Mouse (Mus musculus) G1E (cell line): ENCODE data around the gene Ppp1r35. TPM values are rescaled to one million over a fixed set of nuclear protein-coding genes. Genes with fewer than 3 reads are reported as not detected.
A peak's percentile ranks its signal among the peaks of the same experiment; 100 is the strongest.

Experiments used
- ATAC-seq: 2 replicates; pipeline ENCODE4 v1.8.0; 2016; ENCODE audit warnings: mild to moderate bottlenecking; ENCODE audit not compliant: insufficient number of reproducible peaks, poor library complexity, low FRiP score, severe bottlenecking; ENCODE audit errors: extremely low read depth
- DNase-seq: peaks from one replicate; pipeline ENCODE4 v3.0.0; 2012; ENCODE audit warnings: low spot score
- H3K27me3 ChIP-seq: 2 replicates; pipeline ENCODE4 v1.6.1; 2012; ENCODE audit warnings: mild to moderate bottlenecking, low read length, inconsistent platforms; ENCODE audit not compliant: insufficient read depth
- H3K36me3 ChIP-seq: replicated peaks from 2 replicates; pipeline ENCODE3; 2012; ENCODE audit warnings: mild to moderate bottlenecking, inconsistent platforms
- H3K4me1 ChIP-seq: 2 replicates; pipeline ENCODE4 v1.6.1; 2012; ENCODE audit warnings: low read depth, low read length, inconsistent platforms, mixed read lengths; ENCODE audit not compliant: insufficient read depth
- H3K4me3 ChIP-seq: 2 replicates; pipeline ENCODE4 v1.5.1; 2012; ENCODE audit warnings: low read depth, mild to moderate bottlenecking, inconsistent platforms, low read length, moderate library complexity, mixed read lengths
- H3K9me3 ChIP-seq: replicated peaks from 2 replicates; pipeline ENCODE4 v1.6.1; 2012; ENCODE audit warnings: inconsistent platforms
- CTCF ChIP-seq: IDR thresholded peaks from 2 replicates; pipeline ENCODE4 v1.5.1; 2012; ENCODE audit warnings: low read depth, low read length, inconsistent platforms, mixed read lengths
- GATA1 ChIP-seq: IDR thresholded peaks from 2 replicates; pipeline ENCODE4 v1.6.1; 2012; ENCODE audit warnings: borderline replicate concordance, low read length, inconsistent platforms, mixed read lengths
- GATA2 ChIP-seq: IDR thresholded peaks from 2 replicates; pipeline ENCODE4 v1.6.1; 2012; ENCODE audit warnings: low read depth, low read length, inconsistent platforms, borderline replicate concordance
- POLR2AphosphoS5 ChIP-seq: IDR thresholded peaks from 2 replicates; pipeline ENCODE4 v1.6.1; 2012; ENCODE audit warnings: low read depth, low read length, inconsistent platforms; ENCODE audit not compliant: insufficient replicate concordance
- TAL1 ChIP-seq: conservative IDR thresholded peaks from 2 replicates; pipeline ENCODE4 v1.6.1; 2012; ENCODE audit warnings: low read depth, low read length, inconsistent platforms, mixed read lengths
- polyA plus RNA-seq: library from polyadenylated mRNA; stranded (reverse); fragments of >175 nt; gene quantifications from 2 replicates; pipeline ENCODE4 v1.2.3, GENCODE M21; 2012
- total RNA-seq, 2 experiments: library from RNA; stranded (forward) in 1 of 2; stranded (reverse) in 1 of 2; fragments of 200-1000 nt in 1 of 2; fragments of >200 nt in 1 of 2; fragmentation: Nextera tagmentation in 1 of 2; gene quantifications; 2 replicates each; pipeline ENCODE4 v1.2.3; 2014 to 2017

Ppp1r35 gene
- total and polyA plus RNA-seq, 3 experiments: 35.6 to 202 (median 121) TPM

GRCm38 (mm10) chr5:137786109-137786942, 7.7 kb downstream of the Ppp1r35 start:
- H3K4me1 ChIP-seq: peaks cover 53% of the 10 kb centered on the region
- TF ChIP-seq GATA2 (no peak), TAL1 (no peak), POLR2AphosphoS5 (peak; percentile 93)

GRCm38 (mm10) chr5:137787151-137787928, 8.7 kb downstream of the Ppp1r35 start, which contains the start of the genes Mepce and Zcwpw1:
Gene Mepce, minus strand, starts transcription at chr5:137787655.
Gene Zcwpw1, plus strand, starts transcription at chr5:137787798.
- ATAC-seq (peak; percentile 28; the same call in 1 of the 2 replicates), DNase-seq (peak; percentile 73)
- Histone ChIP-seq H3K9me3 (peaks cover 5% of the 10 kb centered on the region), H3K27me3 (peaks cover 4% of the 10 kb centered on the region; the same call in 1 of the 2 replicates), H3K4me3 (peak within 1 kb of the TSS; percentile 78), H3K4me1 (peaks cover 43% of the 10 kb centered on the region), H3K36me3 (peaks cover 31% of the 10 kb centered on the region)
- TF ChIP-seq GATA2: no peak
- no peak for TF ChIP-seq GATA1
- no peak for TF ChIP-seq CTCF
- TF ChIP-seq POLR2AphosphoS5: no peak
- no peak for TF ChIP-seq TAL1

More at GRCm38 (mm10) chr5:137786109-137786942, 7.7 kb downstream of the Ppp1r35 start:
- peak overlapping the region; percentile 78 for H3K4me3 ChIP-seq
- peaks cover 5% of the 10 kb centered on the region for H3K9me3 ChIP-seq
- ATAC-seq (peak; percentile 89), DNase-seq (peak; percentile 96)
- peaks cover 41% of the 10 kb centered on the region for H3K36me3 ChIP-seq
- peaks cover 4% of the 10 kb centered on the region; the same call in 1 of the 2 replicates for H3K27me3 ChIP-seq

- no peak for ATAC-seq
- DNase-seq: no peak
- peak overlapping the region; percentile 71; the same call in 1 of the 2 replicates for H3K4me3 ChIP-seq
Observed at GRCm38 (mm10) chr5:137788171-137788570, 9.5 kb downstream of the Ppp1r35 start.

GRCm38 (mm10) chr5:137788946-137789531, 10.4 kb downstream of the Ppp1r35 start:
- no peak for TF ChIP-seq CTCF
- no peak for TF ChIP-seq GATA1
- TF ChIP-seq TAL1: no peak
- no peak for TF ChIP-seq GATA2
- TF ChIP-seq POLR2AphosphoS5: no peak
- Histone ChIP-seq H3K4me1 (peaks cover 26% of the 10 kb centered on the region), H3K27me3 (peaks cover 4% of the 10 kb centered on the region; the same call in 1 of the 2 replicates), H3K9me3 (peaks cover 5% of the 10 kb centered on the region), H3K36me3 (peaks cover 14% of the 10 kb centered on the region), H3K4me3 (no peak overlapping the region)
- ATAC-seq (no peak), DNase-seq (no peak)

More at GRCm38 (mm10) chr5:137788171-137788570, 9.5 kb downstream of the Ppp1r35 start:
- H3K4me1 ChIP-seq: peaks cover 35% of the 10 kb centered on the region
- TF ChIP-seq POLR2AphosphoS5: no peak
- no peak for TF ChIP-seq CTCF
- TF ChIP-seq TAL1: no peak
- no peak for TF ChIP-seq GATA1
- TF ChIP-seq GATA2: no peak
- peaks cover 4% of the 10 kb centered on the region; the same call in 1 of the 2 replicates for H3K27me3 ChIP-seq
- H3K9me3 ChIP-seq: peaks cover 5% of the 10 kb centered on the region
- H3K36me3 ChIP-seq: peaks cover 22% of the 10 kb centered on the region

- TF ChIP-seq TAL1 (no peak), CTCF (no peak), GATA1 (no peak), POLR2AphosphoS5 (no peak), GATA2 (no peak)
Observed at GRCm38 (mm10) chr5:137791553-137791952, 12.9 kb downstream of the Ppp1r35 start.

GRCm38 (mm10) chr5:137796606-137797005, 18.0 kb downstream of the Ppp1r35 start:
- no peak for DNase-seq
- Histone ChIP-seq H3K9me3 (no peaks in the 10 kb centered on the region), H3K36me3 (no peaks in the 10 kb centered on the region), H3K4me1 (no peaks in the 10 kb centered on the region), H3K27me3 (peaks cover 12% of the 10 kb centered on the region), H3K4me3 (no peak overlapping the region)
- ATAC-seq: no peak
- TF ChIP-seq POLR2AphosphoS5 (no peak), GATA1 (no peak), TAL1 (no peak), GATA2 (no peak), CTCF (no peak)

More at GRCm38 (mm10) chr5:137791553-137791952, 12.9 kb downstream of the Ppp1r35 start:
- H3K36me3 ChIP-seq: no peaks in the 10 kb centered on the region
- H3K27me3 ChIP-seq: peaks cover 8% of the 10 kb centered on the region
- DNase-seq: no peak
- ATAC-seq: no peak
- H3K9me3 ChIP-seq: peaks cover 5% of the 10 kb centered on the region
- peaks cover 11% of the 10 kb centered on the region for H3K4me1 ChIP-seq
- no peak overlapping the region for H3K4me3 ChIP-seq
